Mouse (Mus musculus) midbrain, postnatal 0 days (tissue): ENCODE measurements around the gene Tbx18. TPM values are rescaled to one million over a fixed set of nuclear protein-coding genes. Genes with fewer than 3 reads are reported as not detected.
A peak's percentile ranks its signal among the peaks of the same experiment; 100 is the strongest.

Experiments
- ATAC-seq: fragments of 200-750 bp; cut with Nextera tagmentation; 2 replicates; pipeline ENCODE4 v1.8.0; 2017; ENCODE audit warnings: moderate number of reproducible peaks, mild to moderate bottlenecking, moderate TSS enrichment, moderate library complexity; ENCODE audit not compliant: low FRiP score
- DNase-seq: peaks from one replicate; pipeline ENCODE4 v3.0.0-alpha.2; 2015; ENCODE audit warnings: low spot score
- H3K27ac ChIP-seq: fragments of 300-500 bp; sonication (generic); 2 replicates; pipeline ENCODE4 v1.5.1; 2014; ENCODE audit warnings: low read depth, mild to moderate bottlenecking, low read length, mixed read lengths
- H3K27me3 ChIP-seq: fragments of 300-500 bp; sonication (generic); 2 replicates; pipeline ENCODE4 v1.6.1; 2014; ENCODE audit warnings: low read length, control low read depth, mixed read lengths; ENCODE audit not compliant: insufficient read depth
- H3K36me3 ChIP-seq: fragments of 300-500 bp; sonication (generic); 2 replicates; pipeline ENCODE4 v1.6.1; 2014; ENCODE audit warnings: low read length, control low read depth, mixed read lengths; ENCODE audit not compliant: insufficient read depth
- H3K4me1 ChIP-seq: fragments of 300-500 bp; sonication (generic); 2 replicates; pipeline ENCODE4 v1.6.1; 2014; ENCODE audit warnings: mild to moderate bottlenecking, control low read depth, antibody characterized with exemption, low read length, mixed read lengths; ENCODE audit not compliant: insufficient read depth
- H3K4me2 ChIP-seq: fragments of 300-500 bp; sonication (generic); 2 replicates; pipeline ENCODE4 v1.6.1; 2014; ENCODE audit warnings: low read depth, mild to moderate bottlenecking, low read length, mixed read lengths; ENCODE audit not compliant: poor library complexity, severe bottlenecking
- H3K4me3 ChIP-seq: fragments of 300-500 bp; sonication (generic); 2 replicates; pipeline ENCODE4 v1.5.1; 2014; ENCODE audit warnings: low read depth, mild to moderate bottlenecking, low read length, moderate library complexity
- H3K9ac ChIP-seq: fragments of 300-500 bp; sonication (generic); replicated peaks from 2 replicates; pipeline ENCODE4 v1.6.1; 2014; ENCODE audit warnings: mild to moderate bottlenecking, low read length, moderate library complexity, mixed read lengths; ENCODE audit not compliant: poor library complexity, severe bottlenecking
- H3K9me3 ChIP-seq: fragments of 300-500 bp; sonication (generic); 2 replicates; pipeline ENCODE4 v1.6.1; 2016; ENCODE audit warnings: low read length, control low read depth
- CTCF ChIP-seq: IDR thresholded peaks from 2 replicates; pipeline ENCODE4 v1.5.1; 2016; ENCODE audit warnings: antibody characterized with exemption, mild to moderate bottlenecking
- WGBS: fragments of 180-500 bp; shearing (Covaris S2); extraction: QIAGEN DNeasy Blood & Tissue Kit; methylation state at CpG from one replicate; pipeline ENCODE4 v1.1.7; 2014; 5-methylcytosine and 5-hydroxymethylcytosine counted together
- polyA plus RNA-seq: library from polyadenylated mRNA; unstranded; fragments of >200 nt; fragmentation: Nextera tagmentation; extraction: Ambion mirVana; gene quantifications from 2 replicates; pipeline ENCODE4 v1.2.1, GENCODE M21; 2015
- total RNA-seq: library from RNA; depleted of rRNA; stranded (reverse); fragments of >200 nt; gene quantifications from 2 replicates; pipeline ENCODE4 v1.2.3, GENCODE M21; 2014

Tbx18 gene
- total and polyA plus RNA-seq, 2 experiments from 2014 or later = 1.8 to 5.4 TPM

DNA sequence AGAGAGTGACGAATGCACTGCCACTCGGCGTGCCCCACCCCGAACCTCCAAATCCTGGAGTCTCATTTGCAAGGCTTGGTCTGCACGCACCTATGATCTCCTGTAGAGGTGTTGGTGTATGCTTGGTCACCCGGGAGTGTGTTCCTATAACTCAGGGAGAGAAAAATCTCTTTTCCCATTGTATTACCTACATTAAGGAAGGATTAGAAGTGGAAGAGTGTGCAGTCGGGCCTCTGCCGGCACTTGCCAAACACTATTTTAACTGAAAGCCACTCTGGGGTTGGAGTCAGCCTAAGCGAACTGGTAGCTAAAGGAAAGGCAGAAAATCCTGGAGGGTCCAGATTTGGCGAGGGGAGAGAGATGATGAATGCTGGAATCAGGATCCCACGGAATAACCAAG lies 2.7 kb upstream of the Tbx18 start:
- Histone ChIP-seq H3K27me3 (peaks cover 59% of the 10 kb centered on the region), H3K27ac (no peak overlapping the region), H3K9me3 (no peaks in the 10 kb centered on the region), H3K4me2 (no peak overlapping the region), H3K9ac (no peak overlapping the region), H3K36me3 (no peaks in the 10 kb centered on the region), H3K4me3 (no peak overlapping the region), H3K4me1 (peaks cover 4% of the 10 kb centered on the region; the same call in 1 of the 2 replicates)
- ATAC-seq (no peak), DNase-seq (no peak)
- WGBS = 2% methylated on average over 11 of the region's 11 CpGs
- TF ChIP-seq CTCF = no peak

DNA sequence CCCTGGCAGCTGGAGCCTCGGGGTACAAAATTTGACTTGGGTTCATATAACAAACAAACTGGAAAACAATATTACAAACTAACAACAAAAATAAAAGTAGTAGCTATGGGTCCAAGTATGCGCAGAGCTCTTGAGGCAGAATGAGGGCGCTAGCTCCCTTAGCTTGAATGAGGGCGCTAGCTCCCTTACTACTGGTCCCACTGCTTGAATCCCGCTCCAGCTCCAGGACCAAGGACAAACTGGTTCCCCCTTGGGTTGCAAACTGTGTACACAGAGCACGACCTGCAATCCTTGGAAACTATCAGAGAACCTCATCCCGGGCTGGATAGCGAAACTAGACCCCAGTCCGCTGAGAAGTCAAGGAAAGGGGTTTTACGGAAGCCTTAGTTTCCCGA lies 2.2 kb upstream of the Tbx18 start:
- DNase-seq = no peak
- H3K27me3 ChIP-seq = peaks cover 62% of the 10 kb centered on the region

GRCm38 (mm10) chr9:87732416-87733235 lies 1.6 kb upstream of the Tbx18 start:
- Histone ChIP-seq H3K4me2 (no peak overlapping the region), H3K9ac (no peak overlapping the region), H3K27ac (no peak overlapping the region), H3K36me3 (no peaks in the 10 kb centered on the region), H3K4me1 (peaks cover 4% of the 10 kb centered on the region; the same call in 1 of the 2 replicates), H3K27me3 (peaks cover 65% of the 10 kb centered on the region), H3K9me3 (no peaks in the 10 kb centered on the region), H3K4me3 (no peak overlapping the region)
- ATAC-seq (no peak), DNase-seq (no peak)
- 1% methylated on average over 25 of the region's 25 CpGs for WGBS
- no peak for TF ChIP-seq CTCF

More for the DNA sequence above, 2.2 kb upstream of the Tbx18 start:
- H3K4me1 ChIP-seq = peaks cover 4% of the 10 kb centered on the region; the same call in 1 of the 2 replicates
- peak; percentile 24; the same call in 1 of the 2 replicates for TF ChIP-seq CTCF
- H3K27ac ChIP-seq = no peak overlapping the region
- no peak for ATAC-seq
- H3K4me3 ChIP-seq = no peak overlapping the region
- H3K9ac ChIP-seq = no peak overlapping the region
- H3K36me3 ChIP-seq = no peaks in the 10 kb centered on the region
- H3K9me3 ChIP-seq = no peaks in the 10 kb centered on the region
- WGBS = 1% methylated on average over 11 of the region's 11 CpGs
- H3K4me2 ChIP-seq = no peak overlapping the region

DNA sequence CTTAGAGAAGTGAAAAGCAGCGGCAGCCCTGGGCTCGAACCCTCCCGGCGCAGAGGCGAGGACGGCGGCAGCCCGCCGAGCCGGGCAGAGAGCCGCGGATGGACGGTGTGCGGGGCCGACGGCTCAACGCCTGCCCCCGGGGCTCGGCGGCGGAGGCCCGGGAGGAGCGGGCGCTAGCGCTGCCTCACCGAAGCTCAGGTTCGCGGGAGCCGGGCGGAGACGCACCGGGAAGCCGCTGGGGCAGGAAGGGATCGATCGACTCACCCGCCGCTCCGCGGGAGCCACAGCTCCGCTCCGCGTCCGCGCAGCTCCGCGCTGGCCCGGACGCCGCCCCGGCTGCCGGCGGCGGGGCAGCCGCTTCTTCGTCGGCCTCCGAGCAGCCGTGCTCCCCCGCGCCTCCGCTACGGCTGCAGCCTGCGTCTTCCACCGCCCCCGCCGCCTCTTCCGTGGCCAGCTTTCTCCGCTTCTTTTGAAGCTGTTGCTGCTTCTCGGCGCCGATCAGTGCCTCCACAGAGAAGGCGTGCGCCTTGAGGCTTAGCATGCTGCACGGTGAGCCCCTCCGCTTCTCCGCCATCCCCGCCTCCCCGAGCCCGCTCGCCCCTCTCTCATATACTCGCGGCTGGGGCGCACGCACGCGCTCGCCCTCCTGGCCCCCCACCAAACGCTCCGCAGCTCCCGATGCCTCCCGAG lies 644 bp downstream of the Tbx18 start:
- DNase-seq (no peak), ATAC-seq (peak; percentile 29; the same call in 1 of the 2 replicates)
- Histone ChIP-seq H3K9ac (no peak overlapping the region; the same call in 1 of the 2 replicates), H3K4me1 (peaks cover 4% of the 10 kb centered on the region; the same call in 1 of the 2 replicates), H3K27ac (no peak overlapping the region), H3K9me3 (no peaks in the 10 kb centered on the region), H3K4me3 (peak overlapping the region; percentile 40), H3K27me3 (peaks cover 54% of the 10 kb centered on the region), H3K4me2 (peak overlapping the region; percentile 63), H3K36me3 (no peaks in the 10 kb centered on the region)
- 3% methylated on average over 65 of the region's 91 CpGs for WGBS
- TF ChIP-seq CTCF = no peak

- no peaks in the 10 kb centered on the region for H3K9me3 ChIP-seq
- no peak overlapping the region for H3K27ac ChIP-seq
- TF ChIP-seq CTCF = no peak
- no peak overlapping the region; the same call in 1 of the 2 replicates for H3K9ac ChIP-seq
- DNase-seq (no peak), ATAC-seq (peak; percentile 24; the same call in 1 of the 2 replicates)
- WGBS = under 1% methylated on average over 69 of the region's 75 CpGs
- peak overlapping the region; percentile 40 for H3K4me3 ChIP-seq
- peak overlapping the region; percentile 63 for H3K4me2 ChIP-seq
- no peaks in the 10 kb centered on the region for H3K36me3 ChIP-seq
- H3K27me3 ChIP-seq = peaks cover 50% of the 10 kb centered on the region
- peaks cover 4% of the 10 kb centered on the region; the same call in 1 of the 2 replicates for H3K4me1 ChIP-seq
Observed at GRCm38 (mm10) chr9:87729316-87730270, 1.5 kb downstream of the Tbx18 start.
